Mouse (Mus musculus): ENCODE data around the gene Stub1.

- no peak for TF ChIP-seq CTCF (IDR thresholded peaks at IDR 0.05; ENCODE audit: borderline replicate concordance, control insufficient read depth, extremely low read depth, insufficient read depth, low read length, poor library complexity)
- no peak for TF ChIP-seq POLR2A (IDR thresholded peaks at IDR 0.05; ENCODE audit: control insufficient read depth, extremely low read depth, insufficient read depth, low read length, poor library complexity)
Observed at GRCm38 (mm10) chr17:25825984-25826570, 7.1 kb downstream of the Stub1 start.

Measured in thymus, adult 2 months (tissue).